Mouse (Mus musculus) neural tube, embryonic 14.5 days (tissue): ENCODE data around the gene Nt5dc3. TPM values are rescaled to one million over a fixed set of nuclear protein-coding genes. Genes with fewer than 3 reads are reported as not detected.

Source experiments
- ATAC-seq: fragments of 200-750 bp; cut with Nextera tagmentation; 2 replicates; pipeline ENCODE4 v1.8.0; 2017; ENCODE audit warnings: low read depth, mild to moderate bottlenecking, moderate TSS enrichment, moderate library complexity
- H3K27ac ChIP-seq: fragments of 300-500 bp; sonication (generic); 2 replicates; pipeline ENCODE4 v1.5.1; 2014; ENCODE audit warnings: low read depth, mild to moderate bottlenecking, control low read depth, low read length, moderate library complexity, mixed read lengths
- H3K27me3 ChIP-seq: fragments of 300-500 bp; sonication (generic); 2 replicates; pipeline ENCODE4 v1.6.1; 2014; ENCODE audit warnings: low read length; ENCODE audit not compliant: control insufficient read depth, insufficient read depth
- H3K36me3 ChIP-seq: fragments of 300-500 bp; sonication (generic); 2 replicates; pipeline ENCODE4 v1.6.1; 2014; ENCODE audit warnings: low read length, mixed read lengths; ENCODE audit not compliant: control insufficient read depth, insufficient read depth
- H3K4me1 ChIP-seq: fragments of 300-500 bp; sonication (generic); 2 replicates; pipeline ENCODE4 v1.6.1; 2014; ENCODE audit warnings: low read length; ENCODE audit not compliant: control insufficient read depth, insufficient read depth
- H3K4me2 ChIP-seq: fragments of 300-500 bp; sonication (generic); 2 replicates; pipeline ENCODE4 v1.6.1; 2014; ENCODE audit warnings: mild to moderate bottlenecking, low read depth, low read length, control low read depth
- H3K4me3 ChIP-seq: fragments of 300-500 bp; sonication (generic); 2 replicates; pipeline ENCODE4 v1.5.1; 2014; ENCODE audit warnings: low read depth, low read length, control low read depth, mixed read lengths
- H3K9ac ChIP-seq: fragments of 300-500 bp; sonication (generic); replicated peaks from 2 replicates; pipeline ENCODE4 v1.6.1; 2014; ENCODE audit warnings: low read depth, mild to moderate bottlenecking, control low read depth, low read length, mixed read lengths
- H3K9me3 ChIP-seq: fragments of 300-500 bp; sonication (generic); 2 replicates; pipeline ENCODE4 v1.6.1; 2016; ENCODE audit warnings: low read length; ENCODE audit not compliant: control insufficient read depth
- WGBS: fragments of 180-500 bp; shearing (Covaris S2); extraction: QIAGEN DNeasy Blood & Tissue Kit; methylation state at CpG from one replicate; pipeline ENCODE4 v1.1.7; 2014; 5-methylcytosine and 5-hydroxymethylcytosine counted together
- polyA plus RNA-seq: library from polyadenylated mRNA; unstranded; fragments of >200 nt; fragmentation: Nextera tagmentation; extraction: Ambion mirVana; gene quantifications from 2 replicates; pipeline ENCODE4 v1.2.1, GENCODE M21; 2014

Nt5dc3 gene
- polyA plus RNA-seq, 1 experiment from 2014 or later: 14.9 TPM

DNA sequence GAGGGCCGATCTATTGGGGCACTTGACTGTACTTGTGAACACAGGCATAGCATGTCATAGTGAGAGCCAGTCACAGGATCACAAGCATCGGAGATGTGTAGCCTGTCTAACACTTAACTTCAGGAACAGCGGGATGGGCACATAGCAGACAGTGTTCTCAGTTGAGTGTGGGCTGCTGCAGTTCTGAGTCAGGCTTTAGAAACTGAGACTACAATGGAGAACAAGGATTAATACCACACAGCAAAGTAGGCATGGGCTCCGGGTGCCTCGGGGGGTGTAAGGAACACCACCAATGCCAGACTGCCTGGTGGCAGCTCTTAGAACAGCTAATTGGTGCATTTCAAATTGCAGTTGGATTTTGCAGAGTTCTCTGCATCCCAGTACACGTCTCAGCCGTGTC, 42.2 kb downstream of the Nt5dc3 start:
- WGBS: 93% methylated on average over 7 of the region's 7 CpGs
- ATAC-seq: no peak

DNA sequence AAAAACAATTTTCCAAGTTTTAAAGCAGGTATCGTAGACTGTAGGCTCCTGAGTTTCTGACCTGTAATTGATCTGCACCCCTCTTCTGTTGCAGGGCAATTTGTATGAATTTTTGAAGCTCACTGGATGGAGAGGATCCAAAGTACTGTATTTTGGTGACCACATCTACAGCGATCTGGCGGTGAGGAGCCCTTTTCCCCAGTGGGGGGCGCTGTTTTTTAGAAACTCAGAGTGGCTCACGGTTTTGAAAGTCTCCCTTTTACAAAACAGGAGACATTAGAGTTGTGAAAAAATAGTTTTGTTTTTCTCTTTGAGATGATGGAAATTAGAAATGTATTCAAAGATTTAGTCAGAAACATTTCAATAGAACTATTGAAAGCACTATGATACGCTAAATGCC, 45.3 kb downstream of the Nt5dc3 start:
- H3K27me3 ChIP-seq: no peaks in the 10 kb centered on the region
- no peak overlapping the region for H3K4me3 ChIP-seq
- H3K4me1 ChIP-seq: peaks cover 8% of the 10 kb centered on the region
- no peak overlapping the region for H3K4me2 ChIP-seq
- H3K9me3 ChIP-seq: no peaks in the 10 kb centered on the region
- no peak for ATAC-seq
- H3K27ac ChIP-seq: no peak overlapping the region
- WGBS: 84% methylated on average over 6 of the region's 6 CpGs
- no peaks in the 10 kb centered on the region for H3K36me3 ChIP-seq
- no peak overlapping the region for H3K9ac ChIP-seq

More for the DNA sequence above, 42.2 kb downstream of the Nt5dc3 start:
- H3K4me3 ChIP-seq: no peak overlapping the region
- no peaks in the 10 kb centered on the region for H3K9me3 ChIP-seq
- no peak overlapping the region for H3K27ac ChIP-seq
- no peaks in the 10 kb centered on the region for H3K27me3 ChIP-seq
- H3K9ac ChIP-seq: no peak overlapping the region
- peaks cover 8% of the 10 kb centered on the region for H3K4me1 ChIP-seq
- no peaks in the 10 kb centered on the region for H3K36me3 ChIP-seq
- H3K4me2 ChIP-seq: no peak overlapping the region

DNA sequence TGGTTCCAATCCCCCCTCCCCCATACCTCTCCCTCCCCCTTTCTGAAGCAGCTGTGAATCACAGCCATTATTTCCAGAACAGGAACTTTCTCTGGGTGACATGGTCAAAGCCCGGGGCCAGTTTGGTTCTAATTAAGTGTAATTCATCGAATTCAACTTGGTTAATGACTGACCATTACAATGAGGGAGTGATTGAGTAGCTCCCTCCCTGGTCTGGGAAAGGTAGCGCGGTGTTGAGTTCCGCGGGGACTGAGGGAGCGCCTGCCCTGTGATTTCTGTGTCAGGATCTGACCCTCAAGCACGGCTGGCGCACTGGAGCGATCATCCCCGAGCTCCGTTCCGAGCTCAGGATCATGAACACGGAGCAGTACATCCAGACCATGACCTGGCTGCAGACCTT, 46.1 kb downstream of the Nt5dc3 start:
- no peaks in the 10 kb centered on the region for H3K27me3 ChIP-seq
- no peak for ATAC-seq
- no peaks in the 10 kb centered on the region for H3K9me3 ChIP-seq
- H3K4me3 ChIP-seq: no peak overlapping the region
- no peak overlapping the region for H3K27ac ChIP-seq
- WGBS: 52% methylated on average over 14 of the region's 14 CpGs
- H3K4me2 ChIP-seq: no peak overlapping the region
- H3K9ac ChIP-seq: no peak overlapping the region
- no peaks in the 10 kb centered on the region for H3K36me3 ChIP-seq
- 0 out of 2 replicates have a peak, but pooled peaks cover 3% of the 10 kb centered on the region for H3K4me1 ChIP-seq

DNA sequence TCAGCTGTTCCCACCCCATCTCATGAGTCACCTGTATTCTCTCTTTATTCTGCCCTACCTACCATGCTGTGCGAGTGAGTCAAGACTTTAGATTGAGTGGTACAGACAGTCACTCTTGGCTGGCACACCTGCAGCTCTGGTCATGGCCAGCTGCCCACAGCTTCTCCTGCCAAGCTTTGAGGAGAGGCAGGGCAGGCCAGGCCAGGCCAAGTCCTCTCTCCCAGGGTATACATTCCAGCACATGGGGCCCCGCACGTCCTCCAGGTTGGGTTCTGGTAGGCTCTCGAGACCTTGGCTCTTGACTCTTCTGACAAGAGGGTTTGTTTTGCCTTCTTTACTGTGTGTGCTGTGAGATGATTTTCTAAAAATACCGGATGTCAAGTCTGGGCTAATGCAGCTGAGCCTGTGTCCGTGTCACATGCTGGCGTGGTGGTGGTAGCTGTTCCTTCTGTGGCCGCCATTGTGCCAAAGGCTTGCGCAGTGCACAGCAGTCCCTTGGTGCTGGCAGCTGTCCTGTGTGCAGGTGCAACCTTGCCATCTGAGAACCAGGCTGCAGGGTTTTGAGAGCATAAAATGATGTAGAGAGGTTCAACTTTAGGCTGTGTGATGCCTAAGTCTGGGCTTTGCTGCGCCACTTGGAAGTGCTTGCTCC, 47.2 kb downstream of the Nt5dc3 start:
- no peak overlapping the region for H3K9ac ChIP-seq
- H3K4me1 ChIP-seq: no peaks in the 10 kb centered on the region
- no peaks in the 10 kb centered on the region for H3K36me3 ChIP-seq
- WGBS: 96% methylated on average over 10 of the region's 10 CpGs
- no peak for ATAC-seq
- no peaks in the 10 kb centered on the region for H3K9me3 ChIP-seq
- no peak overlapping the region for H3K4me2 ChIP-seq
- no peaks in the 10 kb centered on the region for H3K27me3 ChIP-seq
- no peak overlapping the region for H3K4me3 ChIP-seq
- no peak overlapping the region for H3K27ac ChIP-seq

DNA sequence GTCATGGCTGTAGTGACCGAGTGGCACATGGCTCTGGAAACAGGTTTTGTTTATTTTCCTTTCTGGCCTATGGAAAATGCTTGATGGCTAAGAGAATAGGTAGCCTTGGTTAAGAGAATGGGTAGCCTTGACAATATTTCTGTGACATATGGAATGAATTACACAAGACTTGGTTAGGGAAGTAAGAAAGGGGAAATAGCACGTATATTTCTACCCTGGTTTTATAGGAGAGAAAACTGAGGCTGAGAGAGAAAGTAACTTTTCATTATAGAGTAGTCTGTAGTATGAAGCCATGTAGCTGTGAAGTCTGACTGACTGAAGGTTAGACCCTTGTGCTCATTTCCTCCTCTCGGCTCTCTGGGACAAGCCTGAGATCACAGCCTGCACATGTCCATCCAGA, 48.1 kb downstream of the Nt5dc3 start:
- Histone ChIP-seq H3K36me3 (no peaks in the 10 kb centered on the region), H3K4me2 (no peak overlapping the region), H3K4me3 (no peak overlapping the region), H3K9ac (no peak overlapping the region), H3K27me3 (no peaks in the 10 kb centered on the region), H3K9me3 (no peaks in the 10 kb centered on the region), H3K4me1 (no peaks in the 10 kb centered on the region), H3K27ac (no peak overlapping the region)
- WGBS: 89% methylated on average over 3 of the region's 3 CpGs
- no peak for ATAC-seq

DNA sequence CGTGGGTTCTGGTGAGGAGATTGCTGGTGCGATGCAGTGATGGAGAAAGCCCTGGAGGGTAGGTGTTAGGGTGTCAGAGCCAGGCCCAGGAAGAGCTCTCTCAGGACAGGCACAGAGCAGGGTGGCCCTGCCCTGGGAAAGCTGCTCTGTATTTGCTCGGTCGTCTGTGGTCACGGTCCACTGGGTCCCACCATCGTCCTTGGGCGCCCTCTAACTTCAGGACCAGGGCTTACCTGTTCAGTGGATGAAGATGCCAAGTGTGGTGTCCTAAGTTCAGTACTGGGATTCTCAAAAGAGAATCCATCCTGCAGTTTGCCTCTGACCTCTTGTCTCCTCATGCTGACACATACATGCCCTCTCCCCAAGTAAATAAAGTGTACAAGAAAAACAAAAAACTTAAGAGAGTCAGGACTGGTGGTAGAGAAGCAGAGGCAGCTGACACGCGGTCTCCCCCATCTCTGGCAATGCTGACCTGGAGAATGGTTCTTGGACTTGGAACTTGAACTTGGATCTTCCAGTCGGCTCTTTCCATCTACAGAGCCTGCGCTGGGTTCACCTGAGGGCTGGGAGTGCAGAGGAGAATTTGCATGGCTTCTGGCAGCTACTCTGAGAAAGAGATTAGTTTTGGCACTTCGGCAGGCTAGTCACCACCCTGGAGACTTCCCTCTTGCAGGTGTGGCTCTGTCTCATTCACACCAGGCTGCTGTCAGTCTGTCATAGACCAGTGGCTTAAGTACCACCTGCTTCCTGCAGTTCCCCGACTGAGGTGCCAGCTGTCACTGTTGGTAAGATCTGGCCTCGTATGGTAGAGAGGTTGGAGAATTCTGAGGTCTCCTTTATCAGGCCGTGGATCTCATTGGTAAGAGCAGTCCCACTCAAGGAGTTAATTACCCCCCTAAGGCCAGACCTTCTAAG, 49.7 kb downstream of the Nt5dc3 start:
- Histone ChIP-seq H3K4me1 (no peaks in the 10 kb centered on the region), H3K27me3 (no peaks in the 10 kb centered on the region), H3K9me3 (no peaks in the 10 kb centered on the region), H3K36me3 (no peaks in the 10 kb centered on the region), H3K27ac (no peak overlapping the region), H3K4me3 (no peak overlapping the region), H3K9ac (no peak overlapping the region), H3K4me2 (no peak overlapping the region)
- ATAC-seq: no peak; the same call in 1 of the 2 replicates
- 89% methylated on average over 15 of the region's 15 CpGs for WGBS

DNA sequence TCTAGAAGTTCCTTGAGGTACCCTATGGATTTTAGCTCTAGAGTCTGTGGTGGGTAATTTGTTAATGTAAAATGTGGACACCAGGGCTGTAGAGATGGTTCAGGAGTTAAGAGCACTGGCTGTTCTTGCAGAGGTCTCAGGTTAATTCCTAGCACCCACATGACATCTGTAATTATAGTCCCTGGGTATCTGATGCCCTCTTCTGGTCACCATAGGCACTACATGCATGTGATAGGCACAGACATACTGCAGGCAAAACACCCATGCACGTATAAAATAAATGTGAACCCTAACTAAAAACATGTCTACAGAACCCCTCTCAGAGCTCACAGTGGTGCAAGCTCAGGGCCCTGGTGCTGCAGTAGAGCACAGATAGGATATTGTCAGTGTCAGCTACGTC, 50.7 kb downstream of the Nt5dc3 start:
- no peaks in the 10 kb centered on the region for H3K4me1 ChIP-seq
- ATAC-seq: no peak
- no peaks in the 10 kb centered on the region for H3K27me3 ChIP-seq
- no peak overlapping the region for H3K27ac ChIP-seq
- no peak overlapping the region for H3K4me2 ChIP-seq
- H3K36me3 ChIP-seq: peaks cover 7% of the 10 kb centered on the region; the same call in 1 of the 2 replicates
- H3K9ac ChIP-seq: no peak overlapping the region
- no peaks in the 10 kb centered on the region for H3K9me3 ChIP-seq
- H3K4me3 ChIP-seq: no peak overlapping the region
- 92% methylated on average over 2 of the region's 2 CpGs for WGBS

DNA sequence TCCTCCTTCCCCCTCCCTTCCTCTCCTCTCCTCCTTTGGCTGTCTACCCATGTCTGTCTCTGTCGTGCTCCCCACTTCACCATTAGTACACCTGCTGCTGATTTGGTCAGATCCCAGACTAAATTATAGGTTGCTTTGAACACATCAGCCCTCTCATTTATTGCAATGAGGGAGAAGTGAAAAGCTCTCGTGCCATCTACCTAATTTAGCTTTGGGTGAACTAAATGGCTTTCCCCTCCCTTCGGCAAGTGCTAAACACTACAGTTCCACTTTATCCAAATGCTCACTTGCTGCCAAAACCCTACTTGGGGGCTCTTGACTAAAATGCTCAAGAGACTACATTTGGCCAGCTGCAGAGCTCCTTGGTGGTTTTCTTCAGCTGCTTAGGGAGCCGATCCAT, 58.0 kb downstream of the Nt5dc3 start:
- no peak overlapping the region for H3K4me2 ChIP-seq
- H3K4me1 ChIP-seq: no peaks in the 10 kb centered on the region
- H3K9ac ChIP-seq: no peak overlapping the region
- no peak overlapping the region for H3K4me3 ChIP-seq
- no peaks in the 10 kb centered on the region for H3K27me3 ChIP-seq
- no peak overlapping the region for H3K27ac ChIP-seq
- H3K36me3 ChIP-seq: peaks cover 7% of the 10 kb centered on the region; the same call in 1 of the 2 replicates
- ATAC-seq: no peak
- WGBS: 83% methylated on average over 4 of the region's 4 CpGs
- H3K9me3 ChIP-seq: no peaks in the 10 kb centered on the region

DNA sequence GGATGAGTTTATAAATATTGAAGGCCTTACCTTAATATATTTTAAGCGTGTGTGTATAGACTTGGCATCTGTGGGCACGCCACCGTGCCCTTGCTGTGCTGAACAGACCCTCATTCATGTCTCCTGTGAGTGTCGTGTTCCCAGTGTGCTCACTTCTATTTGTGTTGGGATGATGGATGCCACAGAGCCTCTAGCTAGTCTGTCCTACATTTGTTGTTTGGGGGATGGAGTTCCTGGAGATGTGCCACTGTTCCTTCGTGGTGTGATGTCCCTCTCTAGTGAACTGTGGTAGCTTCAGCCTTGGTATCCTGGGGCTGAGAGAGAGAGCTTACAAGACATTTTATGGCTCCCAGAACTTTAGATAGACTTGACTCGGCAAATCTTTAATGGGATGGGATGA, 60.0 kb downstream of the Nt5dc3 start:
- WGBS: 84% methylated on average over 6 of the region's 6 CpGs
- ATAC-seq: no peak
- H3K4me1 ChIP-seq: no peaks in the 10 kb centered on the region

More for the DNA sequence above, 60.0 kb downstream of the Nt5dc3 start:
- Histone ChIP-seq H3K36me3 (peaks cover 7% of the 10 kb centered on the region; the same call in 1 of the 2 replicates), H3K27me3 (no peaks in the 10 kb centered on the region), H3K4me3 (no peak overlapping the region), H3K9ac (no peak overlapping the region), H3K27ac (no peak overlapping the region), H3K9me3 (no peaks in the 10 kb centered on the region), H3K4me2 (no peak overlapping the region)
